Mouse (Mus musculus) testis, postnatal 10 days (tissue): ENCODE measurements at regions not wholly inside any gene's neighbourhood (a gene's known extent, or its start where the extent isn't known, plus 50 kb on each side); places are given as distances from the start of the nearest gene placed in this dataset.

Source experiments
- DNase-seq: peaks from one replicate; pipeline ENCODE4 v3.0.0; 2021; ENCODE audit warnings: low spot score

GRCm38 (mm10) chr19:42673133-42673532, 60.5 kb upstream of the Loxl4 start:
- DNase-seq, result no peak

GRCm38 (mm10) chr19:42669886-42670285, 57.3 kb upstream of the Loxl4 start:
- DNase-seq, result no peak

- peak; percentile 66 for DNase-seq
Observed at GRCm38 (mm10) chr19:42668385-42669098, 55.9 kb upstream of the Loxl4 start.

- peak; percentile 27 for DNase-seq
Observed at GRCm38 (mm10) chr19:42666906-42667305, 54.3 kb upstream of the Loxl4 start.
